Mouse (Mus musculus): ENCODE results near the gene Snupn. TPM values are rescaled to one million over a fixed set of nuclear protein-coding genes. Genes with fewer than 3 reads are reported as not detected.
A peak's percentile ranks its signal among the peaks of the same experiment; 100 is the strongest.

The Snupn gene
- polyA plus RNA-seq, 1 experiment = 6.3 TPM

DNA sequence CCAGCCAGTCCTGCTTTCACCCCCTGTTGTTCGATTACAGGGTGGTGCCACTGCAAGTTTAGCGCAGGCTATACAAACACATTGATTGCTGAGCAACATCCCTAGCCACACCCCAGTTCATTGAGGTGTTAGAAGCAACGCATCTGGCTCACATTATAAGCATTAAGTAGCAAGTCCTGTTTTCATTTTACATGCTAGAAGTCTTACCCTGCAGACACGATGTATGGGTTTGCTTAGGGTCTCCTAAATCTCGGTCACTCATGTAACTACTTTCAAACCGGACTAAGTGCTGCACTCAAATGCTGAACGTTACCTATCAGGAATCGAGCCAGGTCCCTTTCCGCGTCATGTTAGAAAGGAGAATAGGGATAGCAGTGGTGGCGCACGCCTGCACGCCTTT, 911 bp upstream of the Snupn start:
- WGBS = 23% methylated on average over 13 of the region's 13 CpGs
- TF ChIP-seq POLR2A (IDR thresholded peaks at IDR 0.05; ENCODE audit: control insufficient read depth, extremely low read depth, insufficient read depth, low read length, poor library complexity) (no peak), CTCF (IDR thresholded peaks at IDR 0.05; ENCODE audit: borderline replicate concordance, control insufficient read depth, extremely low read depth, insufficient read depth, low read length, poor library complexity) (no peak)
- H3K4me3 ChIP-seq (ENCODE audit: control insufficient read depth, insufficient read depth, low read length) = peak overlapping the region; percentile 37
- H3K27me3 ChIP-seq (ENCODE audit: control insufficient read depth, insufficient read depth, low read length) = no peaks in the 10 kb centered on the region
- H3K36me3 ChIP-seq (ENCODE audit: control insufficient read depth, insufficient read depth, low read length) = no peaks in the 10 kb centered on the region
- no peak for DNase-seq
- H3K27ac ChIP-seq (ENCODE audit: control insufficient read depth, insufficient read depth, low read length) = no peak overlapping the region
- H3K4me1 ChIP-seq (replicated peaks; ENCODE audit: control insufficient read depth, insufficient read depth, low read length) = peaks cover 4% of the 10 kb centered on the region; the same call in 1 of the 2 replicates

- peaks cover 4% of the 10 kb centered on the region; the same call in 1 of the 2 replicates for H3K4me1 ChIP-seq (replicated peaks; ENCODE audit: control insufficient read depth, insufficient read depth, low read length)
- TF ChIP-seq POLR2A (IDR thresholded peaks at IDR 0.05; ENCODE audit: control insufficient read depth, extremely low read depth, insufficient read depth, low read length, poor library complexity) (no peak), CTCF (IDR thresholded peaks at IDR 0.05; ENCODE audit: borderline replicate concordance, control insufficient read depth, extremely low read depth, insufficient read depth, low read length, poor library complexity) (no peak)
- H3K27me3 ChIP-seq (ENCODE audit: control insufficient read depth, insufficient read depth, low read length) = no peaks in the 10 kb centered on the region
- WGBS = 96% methylated on average over 1 of the region's 1 CpGs
- no peak for DNase-seq
- H3K27ac ChIP-seq (ENCODE audit: control insufficient read depth, insufficient read depth, low read length) = no peak overlapping the region
- no peak overlapping the region for H3K4me3 ChIP-seq (ENCODE audit: control insufficient read depth, insufficient read depth, low read length)
- peaks cover 3% of the 10 kb centered on the region; the same call in 1 of the 2 replicates for H3K36me3 ChIP-seq (ENCODE audit: control insufficient read depth, insufficient read depth, low read length)
These were observed 2.9 kb downstream of the Snupn start for GRCm38 (mm10) chr9:56953562-56953961.

DNA sequence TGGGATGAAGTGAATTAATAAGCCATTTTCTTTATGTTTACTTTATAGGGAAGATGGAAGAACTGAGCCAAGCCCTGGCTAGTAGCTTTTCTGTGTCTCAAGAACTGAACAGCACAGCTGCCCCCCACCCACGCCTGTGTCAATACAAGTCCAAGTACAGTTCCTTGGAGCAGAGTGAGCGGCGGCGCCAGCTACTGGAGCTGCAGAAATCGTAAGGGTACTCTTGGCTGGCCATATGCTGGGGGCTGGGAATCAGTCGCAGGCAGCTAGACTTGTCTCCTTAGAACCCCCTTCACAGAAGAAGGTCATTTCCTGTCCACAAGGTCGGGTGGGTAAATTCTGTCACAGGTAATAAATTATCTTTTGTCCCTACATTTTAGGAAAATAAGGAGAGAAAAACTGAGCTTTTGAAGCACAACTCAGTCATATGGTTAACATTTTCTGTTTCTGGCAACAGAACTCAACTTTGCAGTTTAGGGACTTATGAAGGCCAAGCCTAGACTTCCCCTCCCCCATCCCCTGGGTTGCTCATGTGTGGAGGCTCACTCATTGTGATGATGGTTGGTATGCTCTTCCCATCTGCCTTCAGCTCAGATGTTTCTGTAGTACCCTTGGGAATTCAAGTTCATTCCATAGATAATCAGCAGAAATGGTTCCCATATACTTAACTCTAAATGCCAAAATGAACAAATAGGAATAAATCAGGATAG, 6.4 kb downstream of the Snupn start:
- no peaks in the 10 kb centered on the region for H3K4me1 ChIP-seq (replicated peaks; ENCODE audit: control insufficient read depth, insufficient read depth, low read length)
- no peak for TF ChIP-seq POLR2A (IDR thresholded peaks at IDR 0.05; ENCODE audit: control insufficient read depth, extremely low read depth, insufficient read depth, low read length, poor library complexity)
- TF ChIP-seq CTCF (IDR thresholded peaks at IDR 0.05; ENCODE audit: borderline replicate concordance, control insufficient read depth, extremely low read depth, insufficient read depth, low read length, poor library complexity) = no peak
- H3K36me3 ChIP-seq (ENCODE audit: control insufficient read depth, insufficient read depth, low read length) = peaks cover 3% of the 10 kb centered on the region; the same call in 1 of the 2 replicates
- no peak overlapping the region for H3K4me3 ChIP-seq (ENCODE audit: control insufficient read depth, insufficient read depth, low read length)
- H3K27me3 ChIP-seq (ENCODE audit: control insufficient read depth, insufficient read depth, low read length) = no peaks in the 10 kb centered on the region
- 92% methylated on average over 7 of the region's 7 CpGs for WGBS
- DNase-seq = no peak
- no peak overlapping the region for H3K27ac ChIP-seq (ENCODE audit: control insufficient read depth, insufficient read depth, low read length)

DNA sequence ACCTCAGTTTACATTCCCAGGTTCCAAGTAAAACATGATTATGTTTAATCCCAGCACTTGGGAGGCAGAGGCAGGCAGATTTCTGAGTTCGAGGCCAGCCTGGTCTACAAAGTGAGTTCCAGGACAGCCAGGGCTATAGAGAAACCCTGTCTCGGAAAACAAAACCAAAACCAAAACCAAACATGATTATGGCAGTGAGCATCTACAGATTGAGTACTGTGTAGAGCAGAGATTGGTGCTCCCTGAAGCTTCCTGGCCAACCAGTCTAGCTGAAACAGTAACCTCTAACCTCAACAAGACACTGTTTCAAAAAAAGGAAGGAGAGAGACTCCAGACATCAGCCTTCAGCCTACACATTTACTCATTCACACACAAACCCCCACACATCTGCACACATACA, 8.0 kb downstream of the Snupn start:
- 93% methylated on average over 2 of the region's 2 CpGs for WGBS
- no peaks in the 10 kb centered on the region for H3K27me3 ChIP-seq (ENCODE audit: control insufficient read depth, insufficient read depth, low read length)
- H3K27ac ChIP-seq (ENCODE audit: control insufficient read depth, insufficient read depth, low read length) = no peak overlapping the region
- H3K4me3 ChIP-seq (ENCODE audit: control insufficient read depth, insufficient read depth, low read length) = no peak overlapping the region
- H3K4me1 ChIP-seq (replicated peaks; ENCODE audit: control insufficient read depth, insufficient read depth, low read length) = no peaks in the 10 kb centered on the region
- H3K36me3 ChIP-seq (ENCODE audit: control insufficient read depth, insufficient read depth, low read length) = peaks cover 9% of the 10 kb centered on the region
- TF ChIP-seq POLR2A (IDR thresholded peaks at IDR 0.05; ENCODE audit: control insufficient read depth, extremely low read depth, insufficient read depth, low read length, poor library complexity) (no peak), CTCF (IDR thresholded peaks at IDR 0.05; ENCODE audit: borderline replicate concordance, control insufficient read depth, extremely low read depth, insufficient read depth, low read length, poor library complexity) (no peak)
- no peak for DNase-seq

GRCm38 (mm10) chr9:56961591-56961990, 10.9 kb downstream of the Snupn start:
- Histone ChIP-seq H3K4me3 (ENCODE audit: control insufficient read depth, insufficient read depth, low read length) (no peak overlapping the region), H3K4me1 (replicated peaks; ENCODE audit: control insufficient read depth, insufficient read depth, low read length) (no peaks in the 10 kb centered on the region), H3K36me3 (ENCODE audit: control insufficient read depth, insufficient read depth, low read length) (peaks cover 9% of the 10 kb centered on the region), H3K27me3 (ENCODE audit: control insufficient read depth, insufficient read depth, low read length) (no peaks in the 10 kb centered on the region), H3K27ac (ENCODE audit: control insufficient read depth, insufficient read depth, low read length) (no peak overlapping the region)
- no peak for TF ChIP-seq CTCF (IDR thresholded peaks at IDR 0.05; ENCODE audit: borderline replicate concordance, control insufficient read depth, extremely low read depth, insufficient read depth, low read length, poor library complexity)
- no peak for DNase-seq
- 97% methylated on average over 3 of the region's 3 CpGs for WGBS

DNA sequence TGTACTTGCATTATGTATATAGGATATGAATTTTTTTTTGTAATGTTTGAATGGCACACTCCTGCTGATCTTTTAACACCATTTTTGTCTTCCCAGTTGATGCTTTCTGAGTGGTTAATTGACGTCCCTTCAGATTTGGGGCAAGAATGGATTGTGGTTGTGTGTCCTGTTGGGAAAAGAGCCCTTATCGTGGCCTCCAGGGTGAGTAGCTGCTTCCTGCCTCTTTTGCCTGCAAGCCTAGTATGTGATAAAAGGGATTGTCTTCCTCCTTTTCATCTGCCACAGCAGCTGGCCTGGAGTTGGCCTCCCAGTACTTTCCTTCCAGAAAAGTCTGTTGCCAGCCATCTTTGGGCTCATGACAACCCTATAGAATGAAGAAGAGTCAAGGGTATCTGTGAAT, 19.5 kb downstream of the Snupn start:
- TF ChIP-seq CTCF (IDR thresholded peaks at IDR 0.05; ENCODE audit: borderline replicate concordance, control insufficient read depth, extremely low read depth, insufficient read depth, low read length, poor library complexity) (no peak), POLR2A (IDR thresholded peaks at IDR 0.05; ENCODE audit: control insufficient read depth, extremely low read depth, insufficient read depth, low read length, poor library complexity) (no peak)
- Histone ChIP-seq H3K4me1 (replicated peaks; ENCODE audit: control insufficient read depth, insufficient read depth, low read length) (no peaks in the 10 kb centered on the region), H3K4me3 (ENCODE audit: control insufficient read depth, insufficient read depth, low read length) (no peak overlapping the region), H3K27ac (ENCODE audit: control insufficient read depth, insufficient read depth, low read length) (no peak overlapping the region), H3K36me3 (ENCODE audit: control insufficient read depth, insufficient read depth, low read length) (no peaks in the 10 kb centered on the region), H3K27me3 (ENCODE audit: control insufficient read depth, insufficient read depth, low read length) (no peaks in the 10 kb centered on the region)
- 88% methylated on average over 2 of the region's 2 CpGs for WGBS
- no peak for DNase-seq
